Mouse (Mus musculus) cerebellum, postnatal 4 days (tissue): ENCODE data around the gene Tmem158.

ENCODE experiments used
- DNase-seq, 2 experiments: peaks; one replicate each; pipeline ENCODE4 v3.0.0; 2022; ENCODE audit warnings: low spot score in 2 of 2, mixed read lengths in 1 of 2

Tmem158 gene

GRCm38 (mm10) chr9:123260611-123261021, at the start of gene Tmem158:
Gene Tmem158, minus strand, starts transcription at chr9:123260764.
- peak; percentile 56 to 77 for DNase-seq

GRCm38 (mm10) chr9:123309685-123310365, 49.3 kb upstream of the Tmem158 start:
- DNase-seq, result no peak

DNA sequence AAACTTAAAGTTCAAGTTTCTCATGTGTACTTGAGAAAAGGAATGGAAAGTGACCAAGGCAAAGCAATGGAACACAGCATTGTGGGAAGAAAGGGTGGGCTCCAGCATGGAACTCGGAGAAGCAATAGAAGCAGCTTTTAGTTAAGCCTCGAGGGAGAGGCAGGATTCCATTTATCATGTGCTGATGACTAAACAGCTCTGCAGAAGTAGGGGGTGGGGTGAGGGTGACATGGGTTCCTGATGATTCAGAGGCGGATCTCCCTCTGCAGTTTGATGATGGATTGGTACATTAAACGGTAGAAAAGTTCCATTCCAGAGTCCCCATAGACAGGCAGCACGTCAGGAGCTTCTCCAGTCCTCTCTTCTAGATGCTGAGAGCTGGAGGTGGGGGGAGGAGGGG, 48.5 kb upstream of the Tmem158 start:
- DNase-seq, result no peak

DNA sequence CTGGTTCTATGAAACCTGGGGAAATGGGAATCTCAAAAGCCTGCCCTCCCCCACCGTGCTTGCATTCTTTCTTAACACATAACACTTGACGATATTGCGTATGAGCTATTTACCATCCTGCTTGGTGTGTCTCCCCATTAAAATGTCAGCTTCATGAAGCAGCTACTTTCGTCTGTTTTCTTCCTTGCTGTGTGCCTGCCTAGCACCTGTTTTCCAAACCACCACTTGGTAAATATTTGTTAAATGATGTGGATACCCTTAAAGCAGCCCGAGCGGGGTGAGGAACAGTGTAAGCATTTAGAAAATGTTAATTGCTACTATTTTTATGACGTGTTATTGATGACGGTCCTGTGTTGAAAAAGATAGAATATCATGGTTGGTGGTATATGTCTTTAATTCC, 44.4 kb upstream of the Tmem158 start:
- no peak for DNase-seq

DNA sequence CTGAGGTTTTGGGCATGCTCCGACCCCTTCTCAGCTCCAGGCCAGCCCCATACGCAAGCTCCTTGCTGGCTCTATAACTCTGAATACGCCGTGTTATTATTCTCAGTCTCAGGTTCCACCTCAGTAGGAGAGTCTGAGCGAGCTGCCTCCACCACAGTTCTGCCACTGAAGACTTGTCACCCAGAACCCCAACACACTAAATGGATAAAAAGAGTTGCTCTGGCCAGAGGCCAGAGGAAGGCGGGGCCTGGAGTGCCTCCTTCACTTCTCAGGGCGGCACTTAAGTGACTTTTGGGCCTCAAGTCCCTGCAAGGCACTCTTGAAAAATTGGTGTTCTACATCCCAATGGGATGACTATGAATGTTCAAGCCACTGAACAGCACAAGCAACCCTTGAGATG, 43.4 kb upstream of the Tmem158 start:
- DNase-seq, result no peak

GRCm38 (mm10) chr9:123302759-123303313, 42.3 kb upstream of the Tmem158 start:
- DNase-seq, result no peak

DNA sequence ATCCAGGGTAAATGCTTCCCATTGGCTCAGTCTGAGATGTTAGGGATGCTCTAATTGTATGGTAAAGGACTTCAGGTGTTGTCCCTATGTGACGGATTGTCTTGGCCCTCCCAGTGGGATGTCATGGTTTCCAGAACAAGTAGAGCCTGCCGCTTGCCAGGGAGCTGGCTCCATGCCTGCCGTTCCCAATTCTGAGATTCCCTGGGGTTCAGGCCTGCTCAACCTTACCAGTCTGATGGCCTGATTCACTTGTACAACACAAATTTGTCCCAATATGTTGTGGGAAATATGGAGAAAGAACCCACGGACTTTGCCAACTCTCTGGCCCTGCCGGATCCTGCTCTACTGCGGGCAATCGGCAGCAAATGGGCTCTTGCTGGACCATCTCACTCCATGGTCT, 37.3 kb upstream of the Tmem158 start:
- peak in 1 of 2 experiments; percentile 3 for DNase-seq

- peak in 1 of 2 experiments; percentile 74 for DNase-seq
Observed at GRCm38 (mm10) chr9:123296229-123296628, 35.7 kb upstream of the Tmem158 start.

DNA sequence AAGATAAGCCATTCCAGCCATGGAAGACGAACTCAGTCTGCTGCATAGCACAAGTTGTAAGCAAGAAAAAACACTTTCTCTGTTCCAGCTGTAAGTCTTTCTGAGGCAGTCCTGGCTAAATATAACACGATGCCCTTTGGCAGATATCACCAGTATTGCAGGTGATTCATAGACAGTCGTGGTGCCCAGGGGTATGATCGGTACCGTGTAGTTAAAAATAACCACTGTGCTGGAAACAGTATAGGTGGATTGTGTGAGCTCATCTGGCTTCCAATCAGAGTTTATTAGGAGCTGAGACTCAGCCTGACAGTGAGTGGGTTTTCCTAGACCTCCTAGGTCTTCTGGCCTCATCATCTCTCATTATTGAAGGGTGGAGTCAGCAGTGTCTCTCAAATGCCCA, 34.0 kb upstream of the Tmem158 start:
- DNase-seq, result no peak

DNA sequence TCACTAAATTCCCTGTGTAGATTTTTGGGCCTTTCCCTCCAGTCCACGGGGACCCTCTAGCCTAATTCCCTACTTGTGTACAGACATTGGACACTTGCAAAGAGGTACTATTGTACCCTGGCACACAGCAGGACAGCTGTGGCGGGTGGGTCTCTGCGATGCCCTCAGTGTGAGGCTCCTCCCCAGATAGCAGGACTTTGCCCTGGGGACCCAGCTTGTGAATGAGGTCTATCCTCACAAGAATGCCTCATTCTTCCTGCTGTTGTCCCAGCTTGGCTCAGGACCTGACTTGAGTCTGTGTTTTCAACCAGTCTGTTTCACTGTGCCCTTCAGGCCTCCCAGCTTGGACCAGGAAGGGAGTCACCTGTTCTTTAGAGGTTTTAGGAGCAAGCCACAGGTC, 27.8 kb upstream of the Tmem158 start:
- no peak for DNase-seq

GRCm38 (mm10) chr9:123285623-123286022, 25.1 kb upstream of the Tmem158 start:
- no peak for DNase-seq

DNA sequence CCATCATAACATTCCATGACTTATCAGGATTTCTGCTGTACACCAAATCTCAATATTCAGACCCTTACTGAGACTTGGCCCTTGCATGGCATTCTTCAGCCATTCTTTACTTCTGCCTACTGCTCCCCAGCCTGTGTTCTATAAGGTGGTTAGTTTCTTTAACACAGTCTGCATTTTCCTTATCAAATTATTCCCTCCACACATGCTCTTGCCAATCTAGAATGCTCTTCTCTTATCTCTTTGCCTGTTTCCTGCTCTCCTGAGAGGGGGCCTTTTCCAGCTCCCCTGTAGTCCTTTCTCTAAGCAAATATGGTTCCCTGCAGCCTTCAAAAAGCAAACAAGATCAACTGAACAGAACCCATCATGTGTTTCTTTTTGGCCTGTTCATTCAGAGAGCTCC, 20.2 kb upstream of the Tmem158 start:
- DNase-seq, result no peak

DNA sequence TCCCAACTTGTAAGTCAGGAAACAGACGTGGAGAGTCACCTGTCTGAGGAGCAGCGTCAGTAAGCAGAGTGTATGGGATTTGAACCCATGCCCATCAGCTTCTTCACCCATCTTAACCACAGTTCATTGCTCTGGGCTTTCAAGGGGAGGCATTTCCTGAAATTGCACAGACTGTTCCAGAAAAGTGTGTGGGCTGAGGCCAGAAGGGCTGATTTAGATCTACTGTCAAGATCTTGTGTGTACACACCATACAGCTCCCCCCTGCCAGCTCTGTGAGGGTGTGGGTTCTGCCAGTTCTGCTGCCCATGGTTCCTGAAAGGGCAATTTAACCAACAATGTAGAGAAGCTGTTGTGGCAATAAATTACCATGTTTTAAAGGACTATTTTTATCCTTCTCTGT, 17.4 kb upstream of the Tmem158 start:
- DNase-seq, result no peak

DNA sequence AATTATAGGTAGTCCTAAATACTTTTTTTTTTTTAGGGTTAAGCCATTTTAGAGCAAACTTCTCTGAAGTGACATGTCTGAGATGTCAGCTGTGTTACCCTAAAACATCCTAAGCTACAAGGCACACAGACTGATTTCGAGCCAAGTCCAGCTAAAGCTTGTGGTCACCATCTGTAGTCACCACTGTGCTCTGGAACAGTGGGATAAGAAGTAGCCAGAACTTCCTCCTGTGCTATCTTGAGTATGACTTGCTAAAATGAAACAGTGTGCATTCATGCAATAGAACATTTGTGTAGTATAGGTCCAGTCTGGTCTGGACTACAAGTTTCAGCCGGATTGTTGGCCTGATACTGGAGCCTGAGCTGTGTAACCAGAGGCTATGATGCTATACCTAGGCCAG, 14.8 kb upstream of the Tmem158 start:
- no peak for DNase-seq

DNA sequence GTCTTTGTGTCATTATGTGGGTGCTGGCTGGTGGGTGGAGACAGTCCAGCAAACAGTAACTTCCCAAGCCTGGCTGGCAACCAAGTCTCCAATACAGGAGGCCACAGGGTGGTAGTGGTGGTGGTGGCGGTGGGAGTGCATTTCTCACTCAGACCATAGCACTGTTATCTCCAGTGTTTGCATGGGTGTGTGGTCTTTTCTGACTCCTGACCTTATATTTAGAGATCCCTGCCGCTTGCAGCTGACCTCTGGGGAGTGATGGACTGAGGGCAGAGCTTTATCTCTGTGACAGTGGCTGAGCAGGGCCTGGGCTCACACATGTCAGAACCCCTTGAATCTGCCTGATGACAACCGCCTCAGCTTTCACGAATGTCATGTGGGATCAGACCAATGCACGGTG, 14.1 kb upstream of the Tmem158 start:
- DNase-seq, result no peak

DNA sequence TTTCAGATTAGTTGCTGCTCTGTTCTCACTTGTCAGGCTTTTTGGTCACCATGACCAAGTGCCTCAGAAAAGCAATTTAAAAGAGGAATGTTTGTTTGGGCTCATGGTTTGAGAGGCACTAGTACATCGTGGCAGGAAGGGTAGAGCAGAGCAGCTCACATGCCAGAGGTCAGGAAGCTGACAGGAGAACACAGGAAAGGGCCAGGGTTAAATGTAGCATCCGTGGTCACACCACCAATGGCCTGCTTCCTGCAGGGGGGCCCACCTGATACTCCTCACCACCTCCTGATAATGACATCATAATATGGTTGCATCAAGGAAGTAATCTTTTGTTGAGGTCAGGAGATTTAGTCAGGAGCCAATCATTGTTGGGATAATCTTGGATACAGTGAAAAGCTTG, 13.3 kb upstream of the Tmem158 start:
- DNase-seq, result no peak

- no peak for DNase-seq
Observed at GRCm38 (mm10) chr9:123271552-123271951, 11.0 kb upstream of the Tmem158 start.

- no peak for DNase-seq
Observed at GRCm38 (mm10) chr9:123269906-123270558, 9.5 kb upstream of the Tmem158 start.

DNA sequence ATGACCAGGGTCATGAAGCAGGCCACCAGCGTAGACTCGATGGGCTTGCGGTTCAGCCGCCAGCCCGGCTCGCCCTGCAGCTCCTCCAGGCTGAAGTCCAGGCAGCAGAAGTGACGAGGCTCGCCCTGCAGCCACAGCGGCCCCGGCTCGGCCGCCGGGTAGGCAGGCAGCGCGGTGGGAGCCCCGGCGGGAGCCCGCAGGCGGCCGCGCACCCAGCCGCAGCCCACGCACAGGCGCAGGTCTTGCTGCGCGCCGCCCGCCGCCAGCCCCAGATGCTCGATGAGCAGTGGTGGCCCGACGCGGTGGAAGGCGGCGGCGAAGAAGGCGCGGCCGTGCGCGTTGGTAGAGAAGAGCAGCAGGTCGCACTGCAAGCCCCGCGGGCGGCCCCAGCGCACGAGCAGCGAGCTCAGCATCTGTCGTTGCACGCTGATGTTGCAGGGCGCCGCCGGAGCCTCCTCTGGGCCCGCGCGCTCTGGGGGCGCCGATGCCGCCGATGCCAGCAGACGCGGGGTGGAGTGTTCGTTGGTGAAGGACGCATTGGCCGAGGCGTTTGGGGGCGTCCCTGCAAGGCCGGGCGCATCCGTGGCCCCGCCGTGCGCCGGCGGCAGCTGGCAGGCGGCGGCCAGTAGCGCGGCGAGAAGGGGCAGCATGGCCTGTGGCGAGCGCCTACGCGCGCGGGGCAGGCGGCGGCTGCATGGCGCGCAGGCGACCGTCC, 511 bp downstream of the Tmem158 start:
- peak; percentile 28 to 55 for DNase-seq

- peak; percentile 85 to 89 for DNase-seq
Observed at GRCm38 (mm10) chr9:123259461-123259895, 1.1 kb downstream of the Tmem158 start.

GRCm38 (mm10) chr9:123258796-123259195, 1.8 kb downstream of the Tmem158 start:
- peak in 1 of 2 experiments; percentile 8 for DNase-seq

GRCm38 (mm10) chr9:123255736-123256135, 4.8 kb downstream of the Tmem158 start:
- no peak for DNase-seq
